Mouse (Mus musculus) urinary bladder, postnatal 14 days (tissue): ENCODE measurements around the gene Fgd6.

Source experiments
- DNase-seq: peaks from one replicate; pipeline ENCODE4 v3.0.0; 2021; ENCODE audit warnings: low spot score

Fgd6 gene

DNA sequence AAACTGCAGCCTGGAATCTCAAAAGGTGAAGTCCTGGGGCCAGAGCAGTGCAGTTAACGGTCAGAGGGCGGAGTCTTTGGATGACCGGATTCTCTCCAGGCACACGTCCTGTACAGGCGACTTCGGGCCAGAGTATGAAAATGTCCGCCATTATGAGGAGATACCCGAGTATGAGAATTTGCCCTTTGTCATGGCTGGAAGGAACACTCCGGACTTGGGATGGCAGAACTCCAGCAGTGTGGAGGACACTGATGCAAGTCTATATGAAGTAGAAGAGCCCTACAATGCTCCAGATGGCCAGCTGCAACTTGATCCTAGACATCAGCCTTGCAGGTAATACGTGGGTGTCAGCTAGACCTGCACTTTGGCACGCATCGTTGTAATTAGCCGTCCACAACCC, 9.5 kb downstream of the Fgd6 start:
- DNase-seq: no peak

DNA sequence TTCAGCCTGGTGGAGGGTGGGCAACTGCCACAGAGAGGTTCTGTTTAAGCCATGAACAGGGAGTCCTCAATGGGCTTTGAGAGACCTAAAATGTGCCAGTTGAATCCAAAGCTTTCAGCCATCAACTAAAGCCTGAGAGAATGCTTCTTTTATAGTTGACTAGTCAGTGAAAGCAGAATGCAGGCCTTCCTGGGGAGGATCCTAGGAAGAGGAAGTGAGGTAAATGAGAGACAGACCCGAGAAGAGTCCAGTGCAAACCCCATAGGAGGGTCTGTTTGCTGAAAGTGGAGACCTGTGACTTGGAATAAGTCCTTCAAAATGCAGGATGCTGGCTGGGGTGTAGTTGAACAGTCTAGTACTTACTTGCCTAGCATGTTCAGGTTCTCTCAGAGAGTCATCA, 11.2 kb downstream of the Fgd6 start:
- DNase-seq: no peak

DNA sequence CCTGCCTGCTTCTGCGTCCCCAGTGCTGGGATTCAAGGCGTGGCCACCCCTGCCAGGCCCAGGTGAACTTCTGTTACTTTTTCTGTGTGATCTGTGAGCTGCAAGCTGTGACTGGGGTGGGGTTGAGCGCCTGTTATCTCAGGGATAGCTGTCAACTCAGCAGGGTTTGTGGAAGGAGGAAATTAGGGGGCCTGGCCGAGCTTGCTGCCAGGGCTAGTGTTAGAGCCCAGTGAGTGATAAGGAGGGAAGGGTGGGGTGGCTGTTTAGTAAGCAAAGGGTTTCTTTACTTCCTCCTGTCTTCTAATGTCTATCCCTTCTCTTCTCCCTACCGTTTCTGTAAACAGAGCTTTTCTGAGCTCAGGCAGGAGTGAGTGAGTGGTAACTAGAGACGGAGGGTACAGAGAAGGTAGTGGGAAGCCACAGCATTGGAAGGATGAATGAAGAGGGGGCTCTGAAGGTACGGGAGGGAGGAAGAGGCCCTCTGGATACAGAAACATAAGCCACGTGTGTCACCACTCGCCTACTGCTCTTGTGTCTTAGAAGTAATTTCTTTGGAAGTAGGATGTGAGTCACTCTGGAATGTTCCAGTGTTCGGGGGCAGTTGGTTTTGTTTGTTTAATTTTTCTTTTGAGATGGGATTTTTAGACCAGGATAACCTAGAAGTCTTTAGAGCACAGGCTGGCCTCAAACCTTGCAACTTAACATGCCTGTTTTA, 12.2 kb downstream of the Fgd6 start:
- DNase-seq: no peak

DNA sequence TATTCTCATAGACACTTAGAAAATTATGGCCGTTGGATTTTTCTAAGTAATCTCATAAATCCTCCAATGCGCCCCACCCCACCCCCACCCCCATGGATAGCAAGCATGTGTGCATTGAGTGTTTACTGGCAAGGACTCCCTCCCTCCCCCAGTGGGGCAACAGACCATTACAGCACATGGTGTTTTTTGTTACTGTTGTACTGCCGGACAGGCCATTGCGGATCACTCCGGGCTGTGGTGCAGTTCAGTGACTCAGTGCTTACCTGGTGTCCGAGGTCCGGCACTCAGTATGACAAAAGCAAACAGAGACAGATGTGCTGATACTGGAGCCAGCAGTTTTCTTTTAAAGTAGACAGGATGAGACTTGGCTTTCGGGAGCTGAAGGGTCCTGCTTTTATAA, 13.3 kb downstream of the Fgd6 start:
- no peak for DNase-seq

DNA sequence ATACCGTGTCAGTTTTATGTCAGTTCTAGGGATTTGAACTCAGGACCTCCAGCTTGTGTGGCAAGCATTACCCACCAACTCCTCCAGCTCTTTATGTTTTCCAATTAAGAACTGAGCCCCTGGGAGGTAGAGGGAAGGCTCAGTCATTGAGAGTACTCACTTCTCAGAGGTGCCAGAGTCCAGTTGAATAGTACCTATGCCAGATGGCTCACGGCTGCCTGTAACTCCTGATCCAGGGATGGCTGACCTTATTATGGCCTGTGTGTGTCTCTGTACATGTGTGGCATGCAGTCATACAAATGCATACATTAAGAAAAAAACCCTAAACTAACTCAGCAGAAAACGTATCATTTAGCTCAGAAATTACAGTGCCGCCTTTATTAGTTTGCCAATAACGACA, 14.9 kb downstream of the Fgd6 start:
- no peak for DNase-seq

DNA sequence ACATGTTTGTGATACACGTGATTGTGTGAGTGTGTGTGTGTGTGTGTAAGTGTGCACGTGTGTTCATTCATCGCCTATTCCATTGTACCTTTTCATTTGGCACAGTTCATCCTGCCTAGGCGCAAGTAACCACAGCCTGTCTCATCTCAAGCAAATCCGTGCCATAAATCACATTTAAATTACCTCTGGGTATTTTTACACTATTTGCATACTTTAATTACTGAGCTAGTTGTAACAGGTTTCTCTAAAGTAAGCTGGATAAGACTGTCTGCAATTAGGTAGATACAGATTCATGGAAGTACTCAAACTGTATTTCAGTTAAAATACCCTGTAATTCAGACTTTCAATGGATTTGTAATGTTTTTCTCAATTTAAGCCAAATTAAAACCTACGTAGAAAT, 20.7 kb downstream of the Fgd6 start:
- DNase-seq: no peak

DNA sequence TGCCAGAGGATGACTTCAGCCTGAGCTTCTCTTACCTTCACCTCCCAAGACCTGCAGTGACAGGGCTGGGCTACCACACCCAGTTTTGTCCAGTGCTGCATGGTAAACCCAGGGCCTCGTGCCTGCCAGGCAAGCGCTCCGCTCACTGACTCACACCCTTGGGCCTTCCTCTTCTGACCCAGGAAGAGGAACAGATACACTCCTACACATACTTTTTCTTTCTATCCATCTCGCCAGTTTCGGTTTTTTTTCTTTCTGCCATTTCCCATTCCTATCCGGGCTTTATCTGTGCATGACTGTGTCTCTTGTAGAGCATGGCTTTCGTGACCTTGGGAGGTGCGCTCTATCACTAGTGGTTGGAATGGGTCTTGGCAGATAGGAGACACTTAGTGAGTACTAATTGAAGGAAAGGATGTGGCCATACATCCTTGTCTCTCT, 23.8 kb downstream of the Fgd6 start:
- peak; percentile 44 for DNase-seq

DNA sequence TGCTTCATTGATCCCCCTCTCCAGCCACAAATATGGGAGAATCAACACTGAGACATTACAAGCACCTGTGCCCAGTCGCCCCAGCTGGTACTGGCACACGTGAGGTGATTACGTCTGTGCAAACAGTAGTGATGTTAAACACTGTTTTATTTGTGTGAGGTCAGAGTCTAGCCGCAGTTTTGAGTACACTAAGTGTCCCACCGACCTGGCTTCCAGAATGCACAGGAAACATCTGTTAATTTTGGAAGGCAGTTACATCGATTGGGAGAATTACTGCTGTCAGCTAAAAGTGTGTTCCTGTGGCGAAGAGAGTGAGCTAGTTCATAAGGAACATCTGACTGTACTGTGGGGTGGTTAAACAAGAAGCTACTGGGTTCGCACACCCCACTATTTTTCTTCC, 24.4 kb downstream of the Fgd6 start:
- DNase-seq: no peak

DNA sequence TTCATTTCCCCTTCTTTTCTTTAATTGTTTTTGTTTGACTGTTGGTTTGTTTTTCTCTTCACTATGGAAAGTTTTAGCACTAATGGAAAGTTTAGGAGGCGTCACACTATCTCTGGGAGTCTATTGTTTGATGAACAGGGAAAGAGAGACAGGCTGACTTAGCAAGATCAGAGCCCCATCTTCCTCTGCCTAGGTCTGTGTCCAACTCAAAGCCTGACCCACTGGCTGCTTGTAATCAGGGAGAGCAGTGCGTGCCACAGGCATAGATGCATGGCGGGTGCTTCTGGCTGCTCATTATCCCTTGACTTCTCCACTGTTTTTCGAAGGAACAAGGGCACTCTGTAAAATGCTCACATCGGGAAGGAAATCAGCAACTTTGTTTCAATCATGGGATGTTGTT, 26.6 kb downstream of the Fgd6 start:
- DNase-seq: no peak

DNA sequence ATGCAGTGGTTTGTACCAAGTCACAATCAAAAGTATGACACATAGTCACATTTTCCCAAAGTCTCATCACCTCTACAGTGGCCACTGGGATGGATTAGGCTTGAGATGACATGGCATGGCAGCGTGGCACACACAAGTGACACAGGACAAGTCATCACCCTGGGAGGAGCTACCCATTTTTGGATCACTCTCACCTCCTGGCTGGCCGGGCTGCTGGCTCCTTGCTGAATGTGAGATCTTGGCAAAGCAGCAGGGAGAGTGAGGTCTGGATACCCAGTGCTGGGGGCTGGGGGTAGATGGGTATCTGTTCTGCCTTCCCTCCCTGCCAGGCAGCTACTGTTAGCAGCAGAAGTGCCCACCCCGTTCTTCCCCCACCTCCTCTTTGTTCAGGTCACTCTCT, 31.1 kb downstream of the Fgd6 start:
- no peak for DNase-seq

DNA sequence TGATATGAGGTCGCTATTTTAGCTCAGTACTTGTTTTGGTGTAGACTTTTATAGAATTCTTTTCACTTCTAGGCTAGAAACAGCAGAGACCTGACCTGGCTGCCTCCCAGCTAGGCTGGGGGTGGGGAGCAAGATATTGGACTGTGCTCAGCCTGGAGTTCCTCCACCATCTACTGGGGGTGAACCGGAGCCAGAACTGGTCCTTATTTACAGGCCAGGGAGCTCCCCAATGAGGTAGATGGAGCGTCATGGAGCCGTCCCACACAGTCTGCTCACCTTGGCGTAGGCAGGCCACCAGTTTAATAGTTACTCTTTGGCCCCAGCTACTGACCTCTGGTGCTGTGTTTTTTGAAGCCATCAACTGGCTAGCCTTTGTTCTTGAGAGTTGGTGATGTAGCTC, 32.9 kb downstream of the Fgd6 start:
- no peak for DNase-seq

DNA sequence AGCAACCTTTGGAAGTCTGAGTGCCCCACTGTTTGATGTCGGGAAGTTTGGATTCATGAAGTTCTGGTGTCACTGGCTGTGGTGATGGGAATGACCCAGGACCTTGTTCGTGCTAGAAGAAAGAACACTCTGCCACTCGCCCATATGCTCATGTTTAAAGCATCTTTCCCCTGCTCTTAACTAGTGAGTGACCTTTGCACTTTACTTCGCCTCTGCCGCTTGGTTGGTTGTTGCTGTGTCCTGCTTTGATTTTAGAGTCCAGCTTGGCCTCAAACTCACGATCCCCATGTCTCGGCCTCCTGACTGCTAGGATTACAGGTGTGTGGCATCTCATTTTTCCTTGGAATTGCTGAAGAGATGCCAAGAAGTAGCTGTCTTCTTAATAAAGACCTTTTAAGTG, 35.8 kb downstream of the Fgd6 start:
- DNase-seq: no peak

DNA sequence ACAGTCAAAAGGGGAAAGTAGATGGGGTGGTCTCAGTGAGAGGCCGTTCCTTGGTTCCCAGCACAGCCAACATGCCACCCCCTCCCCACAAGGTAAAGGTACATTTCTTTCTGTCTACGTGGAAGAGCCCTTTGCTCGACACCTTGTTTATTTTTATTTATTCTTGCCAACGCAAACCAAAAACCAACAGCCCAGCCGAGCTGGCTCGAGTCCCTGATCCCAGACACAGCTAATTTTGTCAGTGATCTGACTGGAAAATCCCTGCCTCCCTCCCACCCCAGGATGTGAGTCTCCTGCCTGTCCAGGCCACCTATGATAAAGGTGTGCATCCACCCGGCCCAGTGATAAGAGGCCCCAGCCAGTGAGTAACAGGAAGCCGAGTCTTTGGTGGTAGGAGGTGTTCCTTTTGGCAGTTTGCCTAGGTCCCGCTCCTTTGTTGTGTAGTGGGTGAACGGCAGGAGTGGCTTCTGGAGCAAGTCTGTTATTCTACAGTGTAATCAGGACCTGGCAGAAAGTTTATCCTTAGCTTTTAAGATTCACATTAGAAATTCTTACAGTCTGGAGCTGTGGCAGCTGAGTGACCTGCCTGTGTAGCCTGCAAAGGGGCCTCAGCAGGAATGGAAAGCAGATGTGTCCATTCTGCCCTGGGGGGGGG, 36.6 kb downstream of the Fgd6 start:
- DNase-seq: peak; percentile 49

DNA sequence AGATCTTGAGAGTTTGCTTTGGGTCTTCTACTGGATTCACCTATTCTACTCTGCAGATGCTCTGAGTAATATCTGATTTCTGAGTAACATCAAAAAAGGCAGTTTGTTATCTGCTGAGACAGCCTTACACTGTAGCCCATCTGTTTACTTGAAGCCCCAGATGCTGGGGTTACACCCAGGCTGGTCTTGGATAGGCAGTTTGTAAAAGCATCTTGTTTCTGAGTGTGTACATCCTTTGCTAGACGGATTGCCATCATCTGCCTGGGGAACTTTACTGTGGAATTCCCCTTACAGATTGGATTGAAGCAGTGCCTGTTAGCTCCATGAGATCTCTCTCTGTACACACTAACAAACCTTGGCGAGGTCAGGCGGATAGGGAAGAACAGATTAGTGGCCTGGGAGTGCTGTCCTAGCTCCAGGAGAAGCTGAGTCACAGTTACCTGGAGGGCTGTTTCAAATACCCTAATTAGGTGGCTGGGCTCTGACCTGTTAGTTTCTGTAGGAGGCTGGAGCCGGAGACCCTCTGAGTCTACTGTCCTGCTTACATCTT, 37.2 kb downstream of the Fgd6 start:
- DNase-seq: no peak

DNA sequence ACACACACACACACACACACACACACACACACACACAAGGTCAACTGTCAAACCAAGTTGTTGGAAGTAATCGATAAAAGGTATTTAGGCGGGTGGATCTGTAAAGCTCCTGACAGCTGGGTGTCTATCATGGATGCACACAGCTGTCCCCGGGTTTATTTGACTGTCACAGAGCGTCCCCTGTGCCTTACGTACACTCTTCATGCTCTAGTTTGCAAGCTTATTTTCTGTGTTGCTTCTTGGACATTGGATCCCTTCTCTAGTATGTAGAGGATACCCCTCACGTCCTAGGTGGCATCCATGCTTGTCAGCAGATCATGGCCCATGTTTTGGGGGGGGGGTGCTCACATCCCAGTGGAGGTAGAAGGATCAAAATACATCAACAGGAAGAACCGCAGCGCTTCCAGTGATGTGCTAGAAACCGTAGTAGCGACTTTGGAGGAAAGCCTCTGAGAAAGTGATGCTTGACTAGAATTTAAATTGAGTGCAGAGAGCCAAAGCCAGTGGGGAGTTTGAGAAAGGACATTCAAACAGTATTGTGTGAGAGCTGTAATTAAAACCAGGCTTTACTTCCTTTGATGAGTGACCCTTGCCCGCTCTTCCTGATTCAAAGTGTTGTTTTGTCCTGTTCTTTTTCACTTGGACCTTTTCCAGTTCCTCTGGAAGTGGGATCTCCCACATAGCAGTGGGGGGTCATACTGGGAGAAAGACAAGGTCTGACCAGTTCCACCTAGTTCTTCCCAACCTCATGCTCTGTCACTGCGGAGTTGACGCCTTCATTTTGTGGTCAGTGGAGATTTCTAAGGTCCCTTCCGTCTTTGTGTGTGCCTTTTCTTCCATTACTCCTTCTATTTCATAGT, 41.4 kb downstream of the Fgd6 start:
- DNase-seq: no peak

DNA sequence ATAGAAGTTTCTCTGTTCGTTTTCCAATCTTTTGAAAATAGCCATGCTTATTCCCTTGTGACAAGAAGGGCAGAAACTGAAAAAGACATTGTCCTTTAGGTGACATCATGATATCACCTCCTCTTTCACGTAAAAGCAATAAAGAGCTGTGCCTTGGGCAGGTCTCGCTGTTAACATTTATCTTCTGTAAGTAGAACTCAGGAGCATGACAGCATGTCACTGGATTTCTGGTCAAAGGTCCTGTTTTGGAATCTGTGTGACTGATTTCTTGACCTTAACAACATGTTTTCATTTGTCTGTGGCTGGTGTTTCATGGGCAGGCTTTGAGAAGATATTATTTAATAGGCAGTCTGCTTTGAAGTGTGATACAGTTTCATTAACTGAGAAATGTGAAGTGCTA, 44.9 kb downstream of the Fgd6 start:
- DNase-seq: no peak

DNA sequence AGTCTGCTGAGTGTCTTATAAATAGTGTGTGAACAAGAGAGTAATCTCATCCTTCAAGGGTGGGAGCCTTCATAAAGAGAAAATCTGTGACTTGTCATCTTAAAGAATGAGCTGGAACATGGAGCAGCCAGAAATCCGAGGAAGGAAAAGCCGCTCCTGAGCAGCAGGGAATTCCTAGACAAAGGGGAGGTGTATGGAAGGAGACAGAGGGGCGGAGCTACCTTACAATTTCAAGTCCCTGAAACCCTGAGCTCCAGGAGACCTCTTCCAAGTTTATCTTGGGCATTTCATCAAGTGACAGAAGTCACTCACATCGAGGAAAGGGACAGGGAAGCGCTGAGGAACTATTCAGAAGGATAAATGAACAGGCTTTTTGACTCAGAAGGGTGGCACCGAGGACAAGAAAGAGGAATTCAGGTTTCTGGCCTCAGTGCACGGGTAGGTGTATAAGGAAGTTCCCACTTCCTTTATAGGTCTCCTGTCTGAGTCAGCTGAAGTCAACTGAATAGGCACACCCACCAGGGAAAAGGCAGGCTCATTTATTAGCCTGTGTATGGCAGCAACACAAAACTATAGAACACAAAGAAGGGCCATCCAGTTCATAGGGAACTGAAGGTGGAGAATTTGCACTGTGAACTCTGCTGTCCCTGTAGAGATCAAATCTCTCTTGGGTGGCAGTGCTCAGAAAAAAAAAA, 46.4 kb downstream of the Fgd6 start:
- DNase-seq: no peak

DNA sequence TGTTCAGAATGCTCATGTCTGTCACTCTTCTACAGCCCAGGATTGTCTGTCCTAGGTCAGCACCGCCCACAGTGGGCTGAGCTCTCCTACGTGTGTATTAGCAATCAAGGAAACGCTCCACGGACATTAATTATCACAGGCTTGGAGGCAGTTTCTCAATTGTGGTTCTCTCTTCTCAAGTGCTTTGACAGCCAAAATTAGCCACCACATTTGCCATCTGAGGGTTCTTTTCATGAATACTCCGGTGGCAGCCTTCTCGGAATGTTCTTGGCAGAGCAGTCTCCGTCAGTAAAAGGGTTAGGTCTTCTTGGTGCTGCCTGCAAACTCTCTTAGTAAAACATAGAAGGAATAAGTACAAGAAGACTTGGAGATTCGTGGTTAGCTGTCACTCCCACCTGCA, 50.5 kb downstream of the Fgd6 start:
- no peak for DNase-seq

DNA sequence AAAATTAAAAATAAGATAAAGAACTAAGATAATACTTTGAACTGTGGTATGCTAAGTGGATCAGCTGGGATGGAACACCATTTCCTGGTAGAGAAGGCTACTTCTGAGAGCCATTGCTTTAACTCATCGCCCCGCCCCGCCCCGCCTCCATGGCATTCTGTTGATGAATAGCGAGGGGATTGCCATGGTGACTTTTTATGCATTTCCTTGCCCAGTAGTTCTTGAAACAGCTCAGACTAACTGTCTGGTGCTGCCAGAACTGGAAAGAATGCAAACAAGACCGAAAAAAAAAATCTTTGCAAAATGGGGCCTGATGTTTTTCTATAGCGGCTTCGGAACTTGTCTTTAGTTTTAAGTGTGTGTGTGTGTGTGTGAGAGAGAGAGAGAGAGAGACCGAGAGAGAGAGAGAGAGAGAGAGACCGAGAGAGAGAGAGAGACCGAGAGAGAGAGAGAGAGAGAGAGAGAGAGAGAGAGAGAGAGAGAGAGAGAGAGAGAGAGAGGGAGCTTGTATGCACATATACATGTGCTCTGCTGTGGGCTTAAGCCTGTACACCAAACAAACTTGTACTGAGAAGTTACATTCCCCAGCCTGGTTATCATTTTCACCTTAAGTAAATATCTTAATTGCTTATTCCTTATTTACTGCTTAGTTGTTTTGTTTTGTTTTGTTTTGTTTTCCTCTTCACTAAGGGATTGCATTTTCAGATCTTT, 51.7 kb downstream of the Fgd6 start:
- peak; percentile 41 for DNase-seq

DNA sequence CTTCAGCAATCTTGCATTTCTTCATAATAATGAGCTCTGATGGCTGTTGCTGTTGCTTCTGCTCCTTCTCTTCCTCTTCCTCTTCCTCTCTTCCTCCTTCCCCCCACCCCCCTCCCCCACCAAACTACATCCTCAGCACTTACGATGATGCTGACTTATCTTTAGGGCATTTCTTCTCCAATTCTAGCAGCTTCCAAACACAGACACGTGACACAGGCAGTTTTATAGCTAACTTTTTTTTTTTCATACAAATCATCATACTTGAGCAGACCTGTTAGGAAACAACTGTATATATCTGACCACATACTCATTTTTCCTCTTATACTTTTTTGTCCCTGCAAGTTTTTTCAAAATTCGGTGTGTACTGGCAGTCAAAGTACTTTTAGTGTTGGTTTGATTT, 54.2 kb downstream of the Fgd6 start:
- DNase-seq: no peak

DNA sequence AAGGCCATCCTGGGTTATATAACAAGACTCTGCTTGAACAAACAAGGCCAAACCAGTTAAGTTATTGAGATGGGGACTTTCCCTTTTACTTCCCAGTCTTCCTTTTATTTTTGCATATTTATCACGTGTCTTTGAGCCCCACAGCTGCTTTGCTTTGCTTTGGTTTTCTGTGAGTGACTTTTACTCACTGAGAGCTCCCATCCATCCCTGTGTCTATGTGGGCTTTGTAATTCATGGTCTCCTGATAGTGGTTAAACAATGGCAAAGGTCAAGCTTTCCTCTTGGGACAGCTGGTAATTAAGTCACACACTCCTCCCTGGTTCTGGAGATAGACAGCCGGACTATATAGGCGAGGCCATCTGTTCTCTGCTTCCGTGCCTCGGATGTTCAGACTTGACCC, 57.7 kb downstream of the Fgd6 start:
- DNase-seq: no peak
